Mouse (Mus musculus) midbrain, postnatal 0 days (tissue): ENCODE measurements at regions not wholly inside any gene's neighbourhood (a gene's known extent, or its start where the extent isn't known, plus 50 kb on each side); places are given as distances from the start of the nearest gene placed in this dataset.

Experiments used
- ATAC-seq: fragments of 200-750 bp; cut with Nextera tagmentation; 2 replicates; pipeline ENCODE4 v1.8.0; 2017; ENCODE audit warnings: moderate number of reproducible peaks, mild to moderate bottlenecking, moderate TSS enrichment, moderate library complexity; ENCODE audit not compliant: low FRiP score
- DNase-seq: peaks from one replicate; pipeline ENCODE4 v3.0.0-alpha.2; 2015; ENCODE audit warnings: low spot score
- H3K27ac ChIP-seq: fragments of 300-500 bp; sonication (generic); 2 replicates; pipeline ENCODE4 v1.5.1; 2014; ENCODE audit warnings: low read depth, mild to moderate bottlenecking, low read length, mixed read lengths
- H3K27me3 ChIP-seq: fragments of 300-500 bp; sonication (generic); 2 replicates; pipeline ENCODE4 v1.6.1; 2014; ENCODE audit warnings: low read length, control low read depth, mixed read lengths; ENCODE audit not compliant: insufficient read depth
- H3K36me3 ChIP-seq: fragments of 300-500 bp; sonication (generic); 2 replicates; pipeline ENCODE4 v1.6.1; 2014; ENCODE audit warnings: low read length, control low read depth, mixed read lengths; ENCODE audit not compliant: insufficient read depth
- H3K4me1 ChIP-seq: fragments of 300-500 bp; sonication (generic); 2 replicates; pipeline ENCODE4 v1.6.1; 2014; ENCODE audit warnings: mild to moderate bottlenecking, control low read depth, antibody characterized with exemption, low read length, mixed read lengths; ENCODE audit not compliant: insufficient read depth
- H3K4me2 ChIP-seq: fragments of 300-500 bp; sonication (generic); 2 replicates; pipeline ENCODE4 v1.6.1; 2014; ENCODE audit warnings: low read depth, mild to moderate bottlenecking, low read length, mixed read lengths; ENCODE audit not compliant: poor library complexity, severe bottlenecking
- H3K4me3 ChIP-seq: fragments of 300-500 bp; sonication (generic); 2 replicates; pipeline ENCODE4 v1.5.1; 2014; ENCODE audit warnings: low read depth, mild to moderate bottlenecking, low read length, moderate library complexity
- H3K9ac ChIP-seq: fragments of 300-500 bp; sonication (generic); replicated peaks from 2 replicates; pipeline ENCODE4 v1.6.1; 2014; ENCODE audit warnings: mild to moderate bottlenecking, low read length, moderate library complexity, mixed read lengths; ENCODE audit not compliant: poor library complexity, severe bottlenecking
- H3K9me3 ChIP-seq: fragments of 300-500 bp; sonication (generic); 2 replicates; pipeline ENCODE4 v1.6.1; 2016; ENCODE audit warnings: low read length, control low read depth
- CTCF ChIP-seq: IDR thresholded peaks from 2 replicates; pipeline ENCODE4 v1.5.1; 2016; ENCODE audit warnings: antibody characterized with exemption, mild to moderate bottlenecking
- WGBS: fragments of 180-500 bp; shearing (Covaris S2); extraction: QIAGEN DNeasy Blood & Tissue Kit; methylation state at CpG from one replicate; pipeline ENCODE4 v1.1.7; 2014; 5-methylcytosine and 5-hydroxymethylcytosine counted together

- no peak for TF ChIP-seq CTCF
- Histone ChIP-seq H3K4me2 (no peak overlapping the region), H3K9me3 (no peaks in the 10 kb centered on the region), H3K36me3 (no peaks in the 10 kb centered on the region), H3K27ac (no peak overlapping the region), H3K9ac (no peak overlapping the region), H3K27me3 (no peaks in the 10 kb centered on the region), H3K4me3 (no peak overlapping the region), H3K4me1 (no peaks in the 10 kb centered on the region)
- ATAC-seq (no peak), DNase-seq (no peak)
- 57% methylated on average over 2 of the region's 2 CpGs for WGBS
These were observed 461.8 kb upstream of the Slc8a1 start for GRCm38 (mm10) chr17:82199981-82200380.

- H3K4me1 ChIP-seq: no peaks in the 10 kb centered on the region
- peak; percentile 71 for DNase-seq
- no peaks in the 10 kb centered on the region for H3K9me3 ChIP-seq
- H3K27ac ChIP-seq: no peak overlapping the region
- H3K9ac ChIP-seq: no peak overlapping the region
- no peaks in the 10 kb centered on the region for H3K27me3 ChIP-seq
- H3K4me3 ChIP-seq: no peak overlapping the region
- no peak overlapping the region for H3K4me2 ChIP-seq
- H3K36me3 ChIP-seq: no peaks in the 10 kb centered on the region
- TF ChIP-seq CTCF: no peak
- WGBS: 12% methylated on average over 5 of the region's 5 CpGs
- ATAC-seq: no peak; the same call in 1 of the 2 replicates
These were observed 461.0 kb upstream of the Slc8a1 start for GRCm38 (mm10) chr17:82199031-82199642.

DNA sequence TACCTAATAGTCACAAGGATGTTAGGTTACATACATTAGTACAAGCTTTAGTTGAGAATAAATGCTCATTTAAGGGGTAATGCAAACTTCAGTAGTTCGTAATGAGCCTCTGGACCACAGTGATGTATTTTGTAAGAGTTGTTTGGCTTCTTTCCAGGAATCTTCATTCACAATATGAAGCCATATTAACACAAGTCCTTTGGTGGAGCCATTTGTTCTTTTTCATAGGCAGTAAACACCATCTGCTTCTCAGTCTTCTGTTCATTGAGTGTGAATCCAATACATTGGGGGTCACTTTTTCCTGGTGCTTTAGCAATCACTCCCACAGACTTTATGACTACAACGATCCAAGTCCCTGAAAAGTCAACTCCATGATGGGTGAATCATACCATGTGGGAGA lies 446.1 kb upstream of the Slc8a1 start:
- ATAC-seq (no peak), DNase-seq (peak; percentile 19)
- H3K36me3 ChIP-seq: no peaks in the 10 kb centered on the region
- H3K27me3 ChIP-seq: no peaks in the 10 kb centered on the region
- no peak for TF ChIP-seq CTCF
- H3K27ac ChIP-seq: no peak overlapping the region
- H3K4me2 ChIP-seq: no peak overlapping the region
- H3K9ac ChIP-seq: no peak overlapping the region
- H3K4me3 ChIP-seq: no peak overlapping the region
- H3K4me1 ChIP-seq: no peaks in the 10 kb centered on the region
- WGBS: 91% methylated on average over 2 of the region's 2 CpGs
- no peaks in the 10 kb centered on the region for H3K9me3 ChIP-seq

DNA sequence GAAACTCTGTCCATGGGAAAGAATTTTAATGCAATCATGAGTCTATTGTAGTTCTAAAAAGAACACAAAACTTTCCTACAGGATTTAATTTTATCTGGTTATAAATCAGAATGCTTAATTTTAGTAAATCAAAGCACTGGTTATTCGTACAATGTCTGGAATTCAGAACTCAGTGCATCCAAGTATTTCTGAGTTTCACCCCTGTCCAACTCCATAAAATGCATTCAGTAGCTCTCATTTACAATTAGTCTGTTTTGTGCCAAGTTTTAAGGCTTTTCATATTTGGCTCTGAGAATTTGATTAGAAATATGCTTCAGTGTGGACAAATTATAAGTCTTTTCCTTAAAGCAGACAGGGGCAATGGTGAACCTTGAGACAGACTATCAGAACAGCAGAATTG lies 433.0 kb upstream of the Slc8a1 start:
- no peak overlapping the region for H3K4me3 ChIP-seq

GRCm38 (mm10) chr17:82153446-82153845 lies 415.3 kb upstream of the Slc8a1 start:
- Histone ChIP-seq H3K9ac (no peak overlapping the region), H3K27ac (no peak overlapping the region), H3K27me3 (no peaks in the 10 kb centered on the region), H3K36me3 (no peaks in the 10 kb centered on the region), H3K9me3 (no peaks in the 10 kb centered on the region), H3K4me1 (no peaks in the 10 kb centered on the region), H3K4me2 (no peak overlapping the region), H3K4me3 (no peak overlapping the region)
- 74% methylated on average over 2 of the region's 2 CpGs for WGBS
- no peak for TF ChIP-seq CTCF
- ATAC-seq (no peak), DNase-seq (no peak)

More for the DNA sequence above, 433.0 kb upstream of the Slc8a1 start:
- no peak overlapping the region for H3K4me2 ChIP-seq
- H3K9ac ChIP-seq: no peak overlapping the region
- no peak for TF ChIP-seq CTCF
- no peaks in the 10 kb centered on the region for H3K4me1 ChIP-seq
- ATAC-seq (no peak), DNase-seq (no peak)
- no peaks in the 10 kb centered on the region for H3K36me3 ChIP-seq
- no peak overlapping the region for H3K27ac ChIP-seq
- no peaks in the 10 kb centered on the region for H3K27me3 ChIP-seq
- no peaks in the 10 kb centered on the region for H3K9me3 ChIP-seq
- 86% methylated on average over 1 of the region's 1 CpGs for WGBS

- TF ChIP-seq CTCF: no peak
- Histone ChIP-seq H3K4me3 (no peak overlapping the region), H3K36me3 (no peaks in the 10 kb centered on the region), H3K4me1 (no peaks in the 10 kb centered on the region), H3K27ac (no peak overlapping the region), H3K4me2 (no peak overlapping the region), H3K27me3 (no peaks in the 10 kb centered on the region), H3K9ac (no peak overlapping the region), H3K9me3 (no peaks in the 10 kb centered on the region)
- WGBS: 85% methylated on average over 3 of the region's 3 CpGs
- ATAC-seq (no peak), DNase-seq (no peak)
These were observed 396.7 kb upstream of the Slc8a1 start for GRCm38 (mm10) chr17:82134843-82135242.
